Mouse (Mus musculus) embryonic facial prominence, embryonic 14.5 days (tissue): ENCODE data around the gene 1700024P04Rik. TPM values are rescaled to one million over a fixed set of nuclear protein-coding genes. Genes with fewer than 3 reads are reported as not detected.

ENCODE experiments used
- ATAC-seq: fragments of 200-750 bp; cut with Nextera tagmentation; 2 replicates; pipeline ENCODE4 v1.8.0; 2017; ENCODE audit warnings: low read depth, moderate number of reproducible peaks, moderate TSS enrichment
- DNase-seq: peaks from one replicate; pipeline ENCODE4 v3.0.0-alpha.2; 2015; ENCODE audit warnings: low spot score
- H3K27ac ChIP-seq: fragments of 300-500 bp; sonication (generic); replicated peaks from 2 replicates; pipeline ENCODE4 v1.5.1; 2014; ENCODE audit warnings: low read depth, mild to moderate bottlenecking, low read length, moderate library complexity
- H3K27me3 ChIP-seq: fragments of 300-500 bp; sonication (generic); replicated peaks from 2 replicates; pipeline ENCODE4 v1.6.1; 2014; ENCODE audit warnings: low read length; ENCODE audit not compliant: control insufficient read depth, insufficient read depth
- H3K36me3 ChIP-seq: fragments of 300-500 bp; sonication (generic); 2 replicates; pipeline ENCODE4 v1.6.1; 2014; ENCODE audit warnings: low read length, mixed read lengths; ENCODE audit not compliant: control insufficient read depth, insufficient read depth
- H3K4me1 ChIP-seq: fragments of 300-500 bp; sonication (generic); 2 replicates; pipeline ENCODE4 v1.6.1; 2014; ENCODE audit warnings: antibody characterized with exemption, low read length; ENCODE audit not compliant: control insufficient read depth, insufficient read depth
- H3K4me2 ChIP-seq: fragments of 300-500 bp; sonication (generic); 2 replicates; pipeline ENCODE4 v1.6.1; 2014; ENCODE audit warnings: low read depth, mild to moderate bottlenecking, low read length, moderate library complexity, mixed read lengths
- H3K4me3 ChIP-seq: fragments of 300-500 bp; sonication (generic); 2 replicates; pipeline ENCODE4 v1.5.1; 2014; ENCODE audit warnings: low read depth, mild to moderate bottlenecking, low read length
- H3K9ac ChIP-seq: fragments of 300-500 bp; sonication (generic); 2 replicates; pipeline ENCODE4 v1.6.1; 2014; ENCODE audit warnings: low read depth, mild to moderate bottlenecking, low read length, moderate library complexity, mixed read lengths
- H3K9me3 ChIP-seq: fragments of 300-500 bp; sonication (generic); 2 replicates; pipeline ENCODE4 v1.6.1; 2016; ENCODE audit warnings: low read length; ENCODE audit not compliant: control insufficient read depth
- WGBS: fragments of 180-500 bp; shearing (Covaris S2); extraction: QIAGEN DNeasy Blood & Tissue Kit; methylation state at CpG from one replicate; pipeline ENCODE4 v1.1.7; 2014; 5-methylcytosine and 5-hydroxymethylcytosine counted together
- polyA plus RNA-seq: library from polyadenylated mRNA; unstranded; fragments of >200 nt; fragmentation: Nextera tagmentation; extraction: Ambion mirVana; gene quantifications from 2 replicates; pipeline ENCODE4 v1.2.1, GENCODE M21; 2014

Gene 1700024P04Rik
- polyA plus RNA-seq, 1 experiment from 2014 or later: not detected

DNA sequence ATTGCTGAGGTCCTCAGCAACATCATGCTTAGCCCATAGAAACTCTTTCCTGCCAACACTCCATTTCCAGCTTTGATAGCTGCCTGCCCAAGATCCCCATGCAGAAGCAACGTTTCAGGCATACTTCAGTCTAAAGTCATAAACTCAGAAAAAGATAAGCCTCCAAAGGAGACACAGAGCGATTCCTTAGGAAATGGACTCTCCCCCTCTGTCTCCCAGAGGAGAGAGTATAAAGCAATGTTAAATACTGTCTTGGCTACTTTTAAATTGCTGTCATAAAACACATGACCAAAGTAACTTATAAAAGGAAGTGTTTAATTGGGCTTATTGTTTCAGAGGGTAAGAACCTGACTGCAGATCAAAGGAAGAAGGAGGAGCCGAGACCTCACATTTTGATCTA, 12.3 kb downstream of the 1700024P04Rik start:
- H3K36me3 ChIP-seq: no peaks in the 10 kb centered on the region
- H3K4me2 ChIP-seq: no peak overlapping the region
- ATAC-seq (no peak), DNase-seq (no peak)
- H3K9me3 ChIP-seq: no peaks in the 10 kb centered on the region
- H3K27me3 ChIP-seq: no peaks in the 10 kb centered on the region
- no peak overlapping the region for H3K9ac ChIP-seq
- 90% methylated on average over 3 of the region's 3 CpGs for WGBS
- H3K4me1 ChIP-seq: 0 out of 2 replicates have a peak, but pooled peaks cover 3% of the 10 kb centered on the region
- H3K4me3 ChIP-seq: no peak overlapping the region
- no peak overlapping the region for H3K27ac ChIP-seq

DNA sequence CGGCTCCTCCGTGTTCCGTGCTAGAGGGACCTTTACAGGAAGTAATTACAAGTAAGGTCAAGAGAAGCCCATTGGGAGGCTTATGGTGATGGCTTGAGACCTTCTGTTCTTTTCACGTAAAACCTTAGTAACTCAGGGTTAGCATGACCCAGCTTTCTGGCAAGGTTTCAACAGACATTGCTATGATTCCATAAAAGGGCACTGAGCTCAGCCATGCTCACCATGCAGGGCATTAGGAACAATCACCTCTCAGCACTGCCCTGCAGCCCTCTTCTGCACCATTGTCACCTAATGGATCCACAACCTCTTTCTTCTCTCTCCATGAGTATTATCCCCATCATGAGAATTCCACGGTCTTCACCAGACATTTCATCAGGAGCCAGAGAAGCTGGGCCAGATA, 12.7 kb downstream of the 1700024P04Rik start:
- Histone ChIP-seq H3K9me3 (no peaks in the 10 kb centered on the region), H3K27me3 (no peaks in the 10 kb centered on the region), H3K4me2 (no peak overlapping the region), H3K36me3 (no peaks in the 10 kb centered on the region), H3K9ac (no peak overlapping the region), H3K4me3 (no peak overlapping the region), H3K27ac (no peak overlapping the region), H3K4me1 (0 out of 2 replicates have a peak, but pooled peaks cover 3% of the 10 kb centered on the region)
- DNase-seq (no peak), ATAC-seq (no peak)
- 45% methylated on average over 5 of the region's 5 CpGs for WGBS

DNA sequence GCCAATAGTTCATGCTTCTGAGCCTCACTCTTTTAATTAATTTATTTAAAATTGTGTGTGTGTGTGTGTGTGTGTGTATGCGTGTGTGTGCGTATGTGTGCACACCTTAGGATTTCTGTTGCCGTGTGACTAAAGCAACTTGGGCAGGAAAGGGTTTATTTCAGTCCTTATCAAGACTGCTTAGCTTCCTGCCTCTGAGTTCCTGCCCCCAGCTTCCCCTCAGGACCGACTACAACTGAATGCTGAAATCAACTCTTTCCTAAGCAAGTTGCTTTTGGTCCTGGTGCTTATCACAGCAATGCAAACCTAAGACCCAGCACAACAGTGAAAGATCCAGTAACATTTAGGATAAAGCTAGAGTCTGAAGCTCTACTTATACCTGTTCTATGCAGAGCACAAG, 15.8 kb downstream of the 1700024P04Rik start:
- 66% methylated on average over 4 of the region's 4 CpGs for WGBS
- ATAC-seq: no peak

DNA sequence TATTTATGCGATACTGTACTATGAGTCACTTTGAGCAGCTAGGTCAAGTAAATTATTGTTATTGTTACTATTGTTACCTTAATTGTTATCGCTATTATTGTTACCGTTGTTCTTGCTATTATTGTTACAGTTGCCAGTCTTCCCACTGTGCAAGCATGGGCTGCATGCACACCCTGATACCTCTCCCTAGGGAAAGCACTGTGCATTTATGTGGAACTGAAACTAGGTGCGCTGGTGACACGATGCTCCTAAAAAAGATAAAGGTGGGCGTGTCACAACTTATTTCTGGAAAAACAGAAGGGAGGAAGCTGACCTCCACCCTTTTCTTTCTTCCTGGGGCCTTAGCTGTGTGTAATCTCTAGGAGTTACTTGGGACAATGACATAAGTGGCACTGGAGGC, 16.4 kb downstream of the 1700024P04Rik start:
- DNase-seq: no peak
- Histone ChIP-seq H3K9ac (no peak overlapping the region), H3K9me3 (no peaks in the 10 kb centered on the region), H3K4me1 (0 out of 2 replicates have a peak, but pooled peaks cover 3% of the 10 kb centered on the region), H3K27ac (no peak overlapping the region), H3K36me3 (no peaks in the 10 kb centered on the region), H3K27me3 (no peaks in the 10 kb centered on the region), H3K4me3 (no peak overlapping the region), H3K4me2 (no peak overlapping the region)
- WGBS: 92% methylated on average over 6 of the region's 6 CpGs
- no peak for ATAC-seq

More for the DNA sequence above, 15.8 kb downstream of the 1700024P04Rik start:
- no peak overlapping the region for H3K4me3 ChIP-seq
- H3K9me3 ChIP-seq: no peaks in the 10 kb centered on the region
- 0 out of 2 replicates have a peak, but pooled peaks cover 3% of the 10 kb centered on the region for H3K4me1 ChIP-seq
- H3K4me2 ChIP-seq: no peak overlapping the region
- no peak overlapping the region for H3K27ac ChIP-seq
- no peaks in the 10 kb centered on the region for H3K36me3 ChIP-seq
- DNase-seq: no peak
- no peaks in the 10 kb centered on the region for H3K27me3 ChIP-seq
- no peak overlapping the region for H3K9ac ChIP-seq

DNA sequence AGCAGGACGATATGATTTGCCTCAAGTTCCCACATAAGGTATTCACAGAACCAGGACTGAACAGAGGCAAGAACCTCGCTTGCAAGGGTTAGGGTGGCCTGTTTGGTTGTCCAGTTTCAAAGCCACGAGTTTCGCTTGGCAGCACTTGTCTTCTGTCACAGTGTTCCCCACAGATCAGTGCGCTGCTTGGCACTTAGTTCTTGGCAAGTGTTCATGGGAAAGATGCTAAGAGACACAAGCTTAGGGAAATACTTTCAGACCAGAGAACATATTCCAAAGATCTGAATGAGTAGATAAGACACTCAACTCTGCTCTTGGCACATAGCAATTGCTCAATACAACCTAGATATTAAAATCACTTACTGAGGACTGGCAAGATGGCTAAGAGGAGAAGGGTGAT, 17.8 kb downstream of the 1700024P04Rik start:
- Histone ChIP-seq H3K4me1 (0 out of 2 replicates have a peak, but pooled peaks cover 3% of the 10 kb centered on the region), H3K27ac (no peak overlapping the region), H3K4me2 (no peak overlapping the region), H3K4me3 (no peak overlapping the region), H3K9ac (no peak overlapping the region), H3K9me3 (no peaks in the 10 kb centered on the region), H3K36me3 (no peaks in the 10 kb centered on the region), H3K27me3 (no peaks in the 10 kb centered on the region)
- no peak for DNase-seq
- ATAC-seq: no peak
- WGBS: 88% methylated on average over 5 of the region's 5 CpGs

DNA sequence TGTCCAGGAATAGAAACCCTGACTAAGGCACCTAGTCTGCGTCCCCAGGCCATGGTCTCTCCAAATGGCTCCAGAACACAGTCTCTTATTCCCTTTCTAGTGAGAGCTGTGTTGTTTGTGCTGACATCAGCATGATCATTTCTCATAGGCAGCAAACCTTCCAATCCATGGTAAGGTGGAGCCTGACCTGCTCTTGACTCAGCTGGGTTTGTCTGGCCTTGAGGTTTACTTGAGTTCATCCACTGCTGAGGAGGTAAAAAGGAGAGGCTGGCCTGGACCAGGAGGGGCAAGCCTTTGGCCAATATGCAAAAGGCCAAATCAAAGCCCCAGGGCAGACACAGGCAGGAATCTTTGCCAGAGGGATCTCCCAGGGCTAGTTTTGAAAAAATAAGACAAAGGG, 20.8 kb downstream of the 1700024P04Rik start:
- ATAC-seq (no peak), DNase-seq (no peak)
- Histone ChIP-seq H3K9ac (no peak overlapping the region), H3K4me3 (no peak overlapping the region), H3K4me2 (no peak overlapping the region), H3K27me3 (no peaks in the 10 kb centered on the region), H3K36me3 (no peaks in the 10 kb centered on the region), H3K4me1 (0 out of 2 replicates have a peak, but pooled peaks cover 3% of the 10 kb centered on the region), H3K27ac (no peak overlapping the region), H3K9me3 (no peaks in the 10 kb centered on the region)
- 100% methylated on average over 1 of the region's 1 CpGs for WGBS

DNA sequence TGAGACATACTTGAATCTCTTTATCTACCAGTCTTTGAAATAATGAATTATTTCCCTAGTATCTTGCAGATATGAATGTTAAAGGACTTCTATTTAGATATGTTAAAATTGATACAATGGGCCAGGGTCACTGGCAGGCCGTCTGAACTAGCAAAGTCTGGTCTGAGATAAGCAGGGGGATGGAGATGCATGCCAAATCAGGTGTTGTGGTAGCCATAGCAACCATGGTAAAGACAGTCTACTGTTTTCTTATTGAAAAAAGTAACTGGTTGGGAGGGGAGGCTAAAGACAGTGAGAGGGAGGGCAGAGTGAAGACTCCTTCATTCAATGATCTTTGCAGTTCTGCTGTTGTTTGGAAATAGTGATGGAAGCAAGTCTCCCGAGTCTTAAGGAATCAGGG, 26.2 kb downstream of the 1700024P04Rik start:
- Histone ChIP-seq H3K9me3 (no peaks in the 10 kb centered on the region), H3K27me3 (no peaks in the 10 kb centered on the region), H3K4me3 (no peak overlapping the region), H3K36me3 (no peaks in the 10 kb centered on the region), H3K4me2 (no peak overlapping the region), H3K4me1 (no peaks in the 10 kb centered on the region), H3K9ac (no peak overlapping the region), H3K27ac (no peak overlapping the region)
- ATAC-seq: no peak
- DNase-seq: no peak
- WGBS: 60% methylated on average over 2 of the region's 2 CpGs

DNA sequence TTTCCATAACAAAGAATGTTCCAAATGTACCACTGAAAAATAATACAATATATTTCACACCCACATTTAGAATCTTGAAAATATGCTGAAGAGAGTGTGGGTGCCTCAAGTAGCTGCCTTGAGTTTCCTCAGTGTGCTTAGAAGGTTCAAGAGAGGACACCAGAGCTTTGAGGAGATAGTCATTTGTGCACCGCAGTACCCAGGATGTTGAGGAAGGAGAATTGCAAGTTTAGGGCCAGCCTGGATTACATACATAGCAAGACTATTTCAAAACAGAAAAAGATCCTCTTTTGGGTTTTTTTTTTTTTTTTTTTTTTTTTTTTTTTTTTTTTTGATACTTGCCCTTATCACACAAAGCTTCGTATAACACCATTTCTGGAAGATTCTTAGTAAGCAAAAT, 28.2 kb downstream of the 1700024P04Rik start:
- 77% methylated on average over 2 of the region's 2 CpGs for WGBS
- DNase-seq (no peak), ATAC-seq (no peak)
- Histone ChIP-seq H3K36me3 (no peaks in the 10 kb centered on the region), H3K4me2 (no peak overlapping the region), H3K27me3 (no peaks in the 10 kb centered on the region), H3K4me1 (no peaks in the 10 kb centered on the region), H3K4me3 (no peak overlapping the region), H3K27ac (no peak overlapping the region), H3K9ac (no peak overlapping the region), H3K9me3 (no peaks in the 10 kb centered on the region)

DNA sequence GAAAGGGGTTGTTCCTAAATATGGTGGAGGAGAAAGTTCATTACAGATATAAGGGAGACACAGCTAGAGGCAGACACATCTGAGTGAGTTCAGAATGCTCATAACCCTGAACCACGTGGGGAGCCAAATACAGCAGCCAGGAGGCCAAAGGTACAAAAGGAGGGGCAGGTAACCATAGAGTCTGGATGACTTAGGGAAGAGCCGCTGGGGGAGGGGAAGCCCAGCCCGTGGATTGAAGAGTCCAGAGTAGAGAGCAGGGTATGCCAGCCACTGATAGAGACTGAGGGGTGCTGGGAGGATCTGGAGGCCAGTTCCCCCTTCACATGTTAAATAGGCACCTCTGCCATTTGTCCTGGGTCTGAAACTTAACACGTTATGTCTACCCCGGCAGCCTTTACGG, 28.7 kb downstream of the 1700024P04Rik start:
- Histone ChIP-seq H3K27me3 (no peaks in the 10 kb centered on the region), H3K4me3 (no peak overlapping the region), H3K4me1 (no peaks in the 10 kb centered on the region), H3K27ac (no peak overlapping the region), H3K9me3 (no peaks in the 10 kb centered on the region), H3K4me2 (no peak overlapping the region), H3K36me3 (no peaks in the 10 kb centered on the region), H3K9ac (no peak overlapping the region)
- DNase-seq (no peak), ATAC-seq (no peak)
- 64% methylated on average over 6 of the region's 6 CpGs for WGBS
